Mouse (Mus musculus) ES-E14 (cell line): Measurements from ENCODE around the gene Hnrnph1.

Experiments
- CHD2 ChIP-seq: IDR thresholded peaks from 2 replicates; pipeline ENCODE4 v1.6.1; 2014; ENCODE audit warnings: mild to moderate bottlenecking, low read depth, low read length, inconsistent platforms
- HCFC1 ChIP-seq: IDR thresholded peaks from 2 replicates; pipeline ENCODE4 v1.6.1; 2012; ENCODE audit warnings: low read length, inconsistent platforms, borderline replicate concordance; ENCODE audit not compliant: insufficient read depth
- MAFK ChIP-seq: IDR thresholded peaks from 2 replicates; pipeline ENCODE4 v1.6.1; 2014; ENCODE audit warnings: mild to moderate bottlenecking, low read depth, low read length, inconsistent platforms; ENCODE audit not compliant: insufficient read depth
- ZC3H11A ChIP-seq: IDR thresholded peaks from 2 replicates; pipeline ENCODE4 v1.6.1; 2012; ENCODE audit warnings: low read depth, mild to moderate bottlenecking, inconsistent platforms, low read length, borderline replicate concordance
- ZNF384 ChIP-seq: IDR thresholded peaks from 2 replicates; pipeline ENCODE4 v1.6.1; 2012; ENCODE audit warnings: low read depth, low read length, inconsistent platforms

DNA sequence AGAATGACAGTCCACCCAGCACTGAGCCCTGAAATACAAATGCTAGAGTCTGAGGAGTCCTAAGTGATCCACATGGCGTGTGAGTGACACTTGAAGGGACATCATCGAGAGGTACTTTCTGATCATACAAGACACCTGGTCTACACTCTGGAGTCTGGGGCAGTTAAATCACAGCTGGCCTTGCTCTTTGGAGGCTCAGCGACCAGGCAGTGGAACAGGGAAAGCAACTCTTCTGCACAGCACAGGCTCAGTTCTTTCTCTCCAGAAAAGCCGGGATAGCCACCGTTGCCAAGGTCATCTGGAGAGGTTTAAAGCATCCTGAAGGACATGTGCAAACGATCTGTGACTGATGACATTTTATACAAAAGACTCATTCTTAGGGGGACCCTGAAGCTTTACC lies 30.4 kb downstream of the Hnrnph1 start:
- TF ChIP-seq HCFC1 (no peak), MAFK (no peak), CHD2 (no peak), ZNF384 (no peak), ZC3H11A (no peak)
